Mouse (Mus musculus) thymus, adult 2 months (tissue): ENCODE data around the gene Tmem131l. TPM values are rescaled to one million over a fixed set of nuclear protein-coding genes. Genes with fewer than 3 reads are reported as not detected.

ENCODE experiments used
- DNase-seq: peaks from one replicate; pipeline ENCODE4 v3.0.0; 2021
- H3K27ac ChIP-seq: fragments of 200-500 bp; 2 replicates; pipeline ENCODE4 v1.5.1; 2012; ENCODE audit warnings: low read length, control low read depth; ENCODE audit not compliant: control insufficient read depth, insufficient read depth
- H3K27me3 ChIP-seq: fragments of 200-500 bp; 2 replicates; pipeline ENCODE4 v1.6.1; 2012; ENCODE audit warnings: mild to moderate bottlenecking, low read length, moderate library complexity, mixed read lengths; ENCODE audit not compliant: control insufficient read depth, insufficient read depth
- H3K36me3 ChIP-seq: fragments of 200-500 bp; 2 replicates; pipeline ENCODE4 v1.6.1; 2012; ENCODE audit warnings: mild to moderate bottlenecking, low read length, moderate library complexity; ENCODE audit not compliant: control insufficient read depth, insufficient read depth
- H3K4me1 ChIP-seq: fragments of 200-500 bp; replicated peaks from 2 replicates; pipeline ENCODE4 v1.6.1; 2012; ENCODE audit warnings: low read length; ENCODE audit not compliant: control insufficient read depth, insufficient read depth
- H3K4me3 ChIP-seq: fragments of 200-500 bp; 2 replicates; pipeline ENCODE4 v1.5.1; 2012; ENCODE audit warnings: mild to moderate bottlenecking, low read length, control low read depth, moderate library complexity; ENCODE audit not compliant: control insufficient read depth, insufficient read depth
- CTCF ChIP-seq: fragments of 200-500 bp; IDR thresholded peaks from 2 replicates; pipeline ENCODE4 v1.5.1; 2012; ENCODE audit warnings: mild to moderate bottlenecking, control low read depth, low read length, moderate library complexity, borderline replicate concordance; ENCODE audit not compliant: control insufficient read depth, poor library complexity, insufficient read depth; ENCODE audit errors: extremely low read depth
- POLR2A ChIP-seq: fragments of 200-500 bp; IDR thresholded peaks from 2 replicates; pipeline ENCODE4 v1.6.1; 2012; ENCODE audit warnings: mild to moderate bottlenecking, low read length, control low read depth, moderate library complexity; ENCODE audit not compliant: control insufficient read depth, poor library complexity, insufficient read depth; ENCODE audit errors: extremely low read depth
- WGBS: fragments of 180-500 bp; shearing (Covaris S2); methylation state at CpG from one replicate; pipeline ENCODE4 v1.1.7; 2018; 5-methylcytosine and 5-hydroxymethylcytosine counted together
- polyA plus RNA-seq: library from polyadenylated mRNA; depleted of rRNA; stranded (reverse); fragments of >200 nt; gene quantifications from 2 replicates; pipeline ENCODE4 v1.2.3, GENCODE M21; 2012

Gene Tmem131l
- polyA plus RNA-seq, 1 experiment: 201 TPM

GRCm38 (mm10) chr3:83984379-83984778, 55.6 kb downstream of the Tmem131l start:
- TF ChIP-seq POLR2A (no peak), CTCF (no peak)
- Histone ChIP-seq H3K4me3 (no peak overlapping the region), H3K36me3 (no peaks in the 10 kb centered on the region), H3K4me1 (peaks cover 31% of the 10 kb centered on the region), H3K27ac (no peak overlapping the region), H3K27me3 (no peaks in the 10 kb centered on the region)
- 51% methylated on average over 4 of the region's 4 CpGs for WGBS
- no peak for DNase-seq

DNA sequence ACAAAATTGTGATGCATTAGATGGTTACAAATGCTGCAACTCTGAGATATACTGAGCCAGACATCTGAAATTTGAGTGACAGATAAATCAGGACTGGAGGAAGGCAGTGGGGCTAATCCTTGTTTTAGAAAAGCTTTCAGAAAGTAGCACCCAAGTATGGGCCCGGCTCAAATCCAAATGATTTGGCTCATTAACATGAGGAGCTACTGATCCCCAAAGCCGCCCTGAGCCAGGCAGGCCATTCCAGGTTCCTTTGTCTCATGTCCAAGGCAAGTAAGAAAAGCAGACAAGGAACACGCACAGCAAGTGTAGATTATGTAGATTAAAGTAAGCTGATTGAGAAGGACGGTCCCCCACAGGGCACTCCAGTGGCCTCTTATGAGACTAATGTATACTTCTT, 57.2 kb downstream of the Tmem131l start:
- no peak overlapping the region for H3K27ac ChIP-seq
- no peak for DNase-seq
- peaks cover 21% of the 10 kb centered on the region for H3K4me1 ChIP-seq
- no peaks in the 10 kb centered on the region for H3K27me3 ChIP-seq
- 92% methylated on average over 4 of the region's 4 CpGs for WGBS
- TF ChIP-seq POLR2A: no peak
- no peak for TF ChIP-seq CTCF
- no peaks in the 10 kb centered on the region for H3K36me3 ChIP-seq
- H3K4me3 ChIP-seq: no peak overlapping the region

GRCm38 (mm10) chr3:83980231-83980872, 59.6 kb downstream of the Tmem131l start:
- Histone ChIP-seq H3K27me3 (no peaks in the 10 kb centered on the region), H3K36me3 (no peaks in the 10 kb centered on the region), H3K4me1 (peaks cover 12% of the 10 kb centered on the region), H3K4me3 (no peak overlapping the region), H3K27ac (no peak overlapping the region)
- TF ChIP-seq CTCF: no peak
- no peak for TF ChIP-seq POLR2A
- no peak for DNase-seq
- WGBS: 31% methylated on average over 6 of the region's 6 CpGs

GRCm38 (mm10) chr3:83978497-83979410, 61.2 kb downstream of the Tmem131l start:
- H3K36me3 ChIP-seq: no peaks in the 10 kb centered on the region
- WGBS: 95% methylated on average over 4 of the region's 4 CpGs
- TF ChIP-seq CTCF: no peak
- TF ChIP-seq POLR2A: no peak
- DNase-seq: no peak
- H3K4me1 ChIP-seq: peaks cover 8% of the 10 kb centered on the region
- no peak overlapping the region for H3K27ac ChIP-seq
- H3K27me3 ChIP-seq: no peaks in the 10 kb centered on the region
- no peak overlapping the region for H3K4me3 ChIP-seq

DNA sequence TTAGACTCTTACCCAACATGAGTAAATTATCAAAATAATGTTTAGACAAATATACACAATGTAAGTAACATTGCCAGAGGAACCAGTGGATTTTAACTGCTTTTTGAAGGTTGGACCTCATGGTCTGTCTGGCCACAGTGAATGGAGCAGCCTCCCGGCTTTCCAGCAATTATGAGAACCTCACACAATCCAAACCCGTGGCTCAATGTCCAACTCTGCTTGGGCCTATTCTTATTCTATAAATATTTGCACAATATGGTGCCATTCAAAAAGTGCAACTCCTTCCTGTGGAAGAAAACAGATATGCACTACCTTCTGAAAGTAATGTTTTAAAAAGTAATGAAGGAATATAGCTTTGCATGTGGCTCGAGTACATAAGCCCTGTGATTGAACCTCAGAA, 62.2 kb downstream of the Tmem131l start:
- Histone ChIP-seq H3K36me3 (no peaks in the 10 kb centered on the region), H3K27ac (no peak overlapping the region), H3K27me3 (no peaks in the 10 kb centered on the region), H3K4me1 (peaks cover 8% of the 10 kb centered on the region), H3K4me3 (no peak overlapping the region)
- TF ChIP-seq CTCF: no peak
- TF ChIP-seq POLR2A: no peak
- 97% methylated on average over 3 of the region's 3 CpGs for WGBS
- no peak for DNase-seq

DNA sequence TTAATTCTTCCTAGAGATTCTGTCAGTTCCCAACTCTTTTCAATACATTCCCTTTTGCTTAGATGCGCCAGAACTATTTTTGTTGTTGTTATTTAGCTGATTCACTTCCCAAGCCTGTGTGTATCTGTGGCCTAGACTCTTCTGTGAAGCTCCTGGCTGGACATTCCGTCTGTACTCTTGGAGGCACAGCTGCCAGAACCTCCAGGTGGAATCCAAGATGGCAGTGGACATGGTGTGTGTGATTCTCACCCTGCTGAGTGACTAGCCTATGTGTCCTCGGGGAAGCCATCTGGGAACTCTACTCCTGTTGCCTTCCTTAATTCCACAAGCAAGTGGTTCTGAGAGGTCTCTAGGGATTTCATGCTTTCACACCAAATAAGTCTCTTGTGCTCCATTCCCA, 63.8 kb downstream of the Tmem131l start:
- Histone ChIP-seq H3K27me3 (no peaks in the 10 kb centered on the region), H3K36me3 (no peaks in the 10 kb centered on the region), H3K27ac (no peak overlapping the region), H3K4me1 (peaks cover 4% of the 10 kb centered on the region), H3K4me3 (no peak overlapping the region)
- TF ChIP-seq POLR2A (no peak), CTCF (no peak)
- WGBS: 95% methylated on average over 3 of the region's 3 CpGs
- no peak for DNase-seq
